Mouse (Mus musculus): ENCODE data around the gene Arhgef11.
A peak's percentile ranks its signal among the peaks of the same experiment; 100 is the strongest.

The Arhgef11 gene

GRCm38 (mm10) chr3:87761408-87762375, 144.3 kb downstream of the Arhgef11 start:
- no peak for DNase-seq (ENCODE audit: low read depth, low spot score)

GRCm38 (mm10) chr3:87763202-87763601, 145.8 kb downstream of the Arhgef11 start:
- DNase-seq (ENCODE audit: low read depth, low spot score), result no peak

- DNase-seq (ENCODE audit: low read depth, low spot score), result peak; percentile 77
These were observed 146.4 kb downstream of the Arhgef11 start for GRCm38 (mm10) chr3:87763683-87764289.

GRCm38 (mm10) chr3:87764506-87764905, 147.1 kb downstream of the Arhgef11 start:
- no peak for DNase-seq (ENCODE audit: low read depth, low spot score)

- DNase-seq (ENCODE audit: low read depth, low spot score), result no peak
These were observed 147.7 kb downstream of the Arhgef11 start for GRCm38 (mm10) chr3:87765091-87765490.

GRCm38 (mm10) chr3:87765631-87766283, 148.4 kb downstream of the Arhgef11 start:
- DNase-seq (ENCODE audit: low read depth, low spot score), result no peak

- DNase-seq (ENCODE audit: low read depth, low spot score), result no peak
These were observed 148.9 kb downstream of the Arhgef11 start for GRCm38 (mm10) chr3:87766284-87766667.

GRCm38 (mm10) chr3:87767764-87768163, 150.4 kb downstream of the Arhgef11 start:
- DNase-seq (ENCODE audit: low read depth, low spot score), result no peak

GRCm38 (mm10) chr3:87768431-87768830, 151.1 kb downstream of the Arhgef11 start:
- DNase-seq (ENCODE audit: low read depth, low spot score), result no peak

GRCm38 (mm10) chr3:87768844-87769243, 151.5 kb downstream of the Arhgef11 start:
- DNase-seq (ENCODE audit: low read depth, low spot score), result no peak

GRCm38 (mm10) chr3:87769506-87769905, 152.1 kb downstream of the Arhgef11 start:
- no peak for DNase-seq (ENCODE audit: low read depth, low spot score)

- no peak for DNase-seq (ENCODE audit: low read depth, low spot score)
These were observed 152.9 kb downstream of the Arhgef11 start for GRCm38 (mm10) chr3:87770280-87770679.

GRCm38 (mm10) chr3:87771088-87771487, 153.7 kb downstream of the Arhgef11 start:
- no peak for DNase-seq (ENCODE audit: low read depth, low spot score)

- no peak for DNase-seq (ENCODE audit: low read depth, low spot score)
These were observed 160.9 kb downstream of the Arhgef11 start for GRCm38 (mm10) chr3:87778283-87778682.

GRCm38 (mm10) chr3:87779086-87779485, 161.7 kb downstream of the Arhgef11 start:
- DNase-seq (ENCODE audit: low read depth, low spot score), result no peak

- no peak for DNase-seq (ENCODE audit: low read depth, low spot score)
These were observed 166.1 kb downstream of the Arhgef11 start for GRCm38 (mm10) chr3:87783282-87784023.

- DNase-seq (ENCODE audit: low read depth, low spot score), result no peak
These were observed 167.8 kb downstream of the Arhgef11 start for GRCm38 (mm10) chr3:87785156-87785555.

- no peak for DNase-seq (ENCODE audit: low read depth, low spot score)
These were observed 168.4 kb downstream of the Arhgef11 start for GRCm38 (mm10) chr3:87785626-87786214.
